Mouse (Mus musculus): ENCODE measurements around the gene Zmynd15. TPM values are rescaled to one million over a fixed set of nuclear protein-coding genes. Genes with fewer than 3 reads are reported as not detected.
A peak's percentile ranks its signal among the peaks of the same experiment; 100 is the strongest.
"Not testable (repeated sequence)": the region's sequence is repeated elsewhere in the genome, so short reads cannot be mapped to it uniquely, and the experiment has no call there.

Zmynd15 gene
- polyA plus RNA-seq, 1 experiment from 2014 or later: 1.0 TPM

GRCm38 (mm10) chr11:70419486-70419885, 39.7 kb upstream of the Zmynd15 start:
- Histone ChIP-seq H3K27ac (ENCODE audit: low read length) (no peak overlapping the region), H3K9me3 (ENCODE audit: low read length) (no peaks in the 10 kb centered on the region), H3K4me3 (ENCODE audit: low read depth, low read length) (no peak overlapping the region), H3K4me2 (replicated peaks; ENCODE audit: low read depth, low read length) (no peak overlapping the region), H3K9ac (replicated peaks; ENCODE audit: low read depth) (no peak overlapping the region), H3K4me1 (ENCODE audit: insufficient read depth, low read depth, low read length) (no peaks in the 10 kb centered on the region), H3K27me3 (replicated peaks; ENCODE audit: insufficient read depth, low read length) (no peaks in the 10 kb centered on the region), H3K36me3 (ENCODE audit: insufficient read depth, low read length) (no peaks in the 10 kb centered on the region)
- TF ChIP-seq EP300 (IDR thresholded peaks at IDR 0.05) (no peak), CTCF (IDR thresholded peaks at IDR 0.05) (no peak)
- DNase-seq (ENCODE audit: low spot score) (no peak), ATAC-seq (no peak)
- 22% methylated on average over 5 of the region's 5 CpGs for WGBS

- H3K4me3 ChIP-seq (ENCODE audit: low read depth, low read length); H3K9me3 ChIP-seq (ENCODE audit: low read length); ATAC-seq; H3K9ac ChIP-seq (replicated peaks; ENCODE audit: low read depth); DNase-seq (ENCODE audit: low spot score); H3K4me1 ChIP-seq (ENCODE audit: insufficient read depth, low read depth, low read length); H3K27me3 ChIP-seq (replicated peaks; ENCODE audit: insufficient read depth, low read length); H3K36me3 ChIP-seq (ENCODE audit: insufficient read depth, low read length); H3K27ac ChIP-seq (ENCODE audit: low read length); H3K4me2 ChIP-seq (replicated peaks; ENCODE audit: low read depth, low read length): not testable (repeated sequence)
- WGBS: 68% methylated on average over 6 of the region's 6 CpGs
Observed at GRCm38 (mm10) chr11:70426598-70426997, 32.6 kb upstream of the Zmynd15 start.

- no peak overlapping the region for H3K27ac ChIP-seq (ENCODE audit: low read length)
- 0 out of 2 replicates have a peak overlapping the region, but pooled peaks have one; percentile 65 for H3K4me3 ChIP-seq (ENCODE audit: low read depth, low read length)
- no peaks in the 10 kb centered on the region for H3K9me3 ChIP-seq (ENCODE audit: low read length)
Observed at GRCm38 (mm10) chr11:70431574-70431973, 27.7 kb upstream of the Zmynd15 start.

GRCm38 (mm10) chr11:70432048-70432894, 27.0 kb upstream of the Zmynd15 start, which contains the start of gene Arrb2:
Gene Arrb2, plus strand, starts transcription at chr11:70432635.
- TF ChIP-seq CTCF (IDR thresholded peaks at IDR 0.05) (peak; percentile 72), EP300 (IDR thresholded peaks at IDR 0.05) (peak; percentile 38; the same call in 1 of the 2 replicates)

More at GRCm38 (mm10) chr11:70431574-70431973, 27.7 kb upstream of the Zmynd15 start:
- ATAC-seq (no peak), DNase-seq (ENCODE audit: low spot score) (no peak)
- TF ChIP-seq EP300 (IDR thresholded peaks at IDR 0.05): no peak; the same call in 1 of the 2 replicates
- no peak for TF ChIP-seq CTCF (IDR thresholded peaks at IDR 0.05)
- Histone ChIP-seq H3K9ac (replicated peaks; ENCODE audit: low read depth) (no peak overlapping the region), H3K36me3 (ENCODE audit: insufficient read depth, low read length) (0 out of 2 replicates have a peak, but pooled peaks cover under 1% of the 10 kb centered on the region), H3K27me3 (replicated peaks; ENCODE audit: insufficient read depth, low read length) (no peaks in the 10 kb centered on the region), H3K4me2 (replicated peaks; ENCODE audit: low read depth, low read length) (no peak overlapping the region; the same call in 1 of the 2 replicates), H3K4me1 (ENCODE audit: insufficient read depth, low read depth, low read length) (peaks cover 6% of the 10 kb centered on the region; the same call in 1 of the 2 replicates)
- WGBS: 30% methylated on average over 5 of the region's 5 CpGs

GRCm38 (mm10) chr11:70432895-70433568, 26.2 kb upstream of the Zmynd15 start:
- ATAC-seq (peak; percentile 4; the same call in 1 of the 2 replicates), DNase-seq (ENCODE audit: low spot score) (peak; percentile 42)
- Histone ChIP-seq H3K36me3 (ENCODE audit: insufficient read depth, low read length) (0 out of 2 replicates have a peak, but pooled peaks cover 6% of the 10 kb centered on the region), H3K4me1 (ENCODE audit: insufficient read depth, low read depth, low read length) (peaks cover 6% of the 10 kb centered on the region; the same call in 1 of the 2 replicates), H3K27me3 (replicated peaks; ENCODE audit: insufficient read depth, low read length) (no peaks in the 10 kb centered on the region), H3K4me2 (replicated peaks; ENCODE audit: low read depth, low read length) (peak overlapping the region; percentile 89), H3K4me3 (ENCODE audit: low read depth, low read length) (peak overlapping the region; percentile 65), H3K9ac (replicated peaks; ENCODE audit: low read depth) (peak overlapping the region; percentile 51; the same call in 1 of the 2 replicates), H3K9me3 (ENCODE audit: low read length) (no peaks in the 10 kb centered on the region), H3K27ac (ENCODE audit: low read length) (peak overlapping the region; percentile 71; the same call in 1 of the 2 replicates)
- 6% methylated on average over 15 of the region's 15 CpGs for WGBS
- TF ChIP-seq CTCF (IDR thresholded peaks at IDR 0.05) (no peak), EP300 (IDR thresholded peaks at IDR 0.05) (no peak)

More at GRCm38 (mm10) chr11:70432048-70432894, 27.0 kb upstream of the Zmynd15 start, which contains the start of gene Arrb2:
- WGBS: under 1% methylated on average over 67 of the region's 75 CpGs
- Histone ChIP-seq H3K9me3 (ENCODE audit: low read length) (no peaks in the 10 kb centered on the region), H3K36me3 (ENCODE audit: insufficient read depth, low read length) (0 out of 2 replicates have a peak, but pooled peaks cover 6% of the 10 kb centered on the region), H3K4me2 (replicated peaks; ENCODE audit: low read depth, low read length) (peak within 1 kb of the TSS; percentile 89), H3K9ac (replicated peaks; ENCODE audit: low read depth) (peak within 1 kb of the TSS; percentile 51; the same call in 1 of the 2 replicates), H3K27me3 (replicated peaks; ENCODE audit: insufficient read depth, low read length) (no peaks in the 10 kb centered on the region), H3K27ac (ENCODE audit: low read length) (peak within 1 kb of the TSS; percentile 71; the same call in 1 of the 2 replicates), H3K4me1 (ENCODE audit: insufficient read depth, low read depth, low read length) (peaks cover 6% of the 10 kb centered on the region; the same call in 1 of the 2 replicates), H3K4me3 (ENCODE audit: low read depth, low read length) (peak within 1 kb of the TSS; percentile 65)
- DNase-seq (ENCODE audit: low spot score): peak; percentile 99
- peak; percentile 96 for ATAC-seq

GRCm38 (mm10) chr11:70433569-70433943, 25.7 kb upstream of the Zmynd15 start:
- ATAC-seq: no peak
- no peak overlapping the region for H3K4me3 ChIP-seq (ENCODE audit: low read depth, low read length)

More at GRCm38 (mm10) chr11:70433569-70433943, 25.7 kb upstream of the Zmynd15 start:
- H3K9ac ChIP-seq (replicated peaks; ENCODE audit: low read depth): no peak overlapping the region
- H3K27ac ChIP-seq (ENCODE audit: low read length): no peak overlapping the region
- WGBS: 56% methylated on average over 1 of the region's 1 CpGs
- H3K4me2 ChIP-seq (replicated peaks; ENCODE audit: low read depth, low read length): no peak overlapping the region
- H3K4me1 ChIP-seq (ENCODE audit: insufficient read depth, low read depth, low read length): peaks cover 6% of the 10 kb centered on the region; the same call in 1 of the 2 replicates
- no peak for DNase-seq (ENCODE audit: low spot score)
- no peak for TF ChIP-seq EP300 (IDR thresholded peaks at IDR 0.05)
- TF ChIP-seq CTCF (IDR thresholded peaks at IDR 0.05): no peak
- H3K27me3 ChIP-seq (replicated peaks; ENCODE audit: insufficient read depth, low read length): no peaks in the 10 kb centered on the region
- no peaks in the 10 kb centered on the region for H3K9me3 ChIP-seq (ENCODE audit: low read length)
- H3K36me3 ChIP-seq (ENCODE audit: insufficient read depth, low read length): 0 out of 2 replicates have a peak, but pooled peaks cover 6% of the 10 kb centered on the region

Measured in lung, postnatal 0 days (tissue).